Mouse (Mus musculus) intestine, embryonic 14.5 days (tissue): ENCODE measurements at regions not wholly inside any gene's neighbourhood (a gene's known extent, or its start where the extent isn't known, plus 50 kb on each side); places are given as distances from the start of the nearest gene placed in this dataset.
A peak's percentile ranks its signal among the peaks of the same experiment; 100 is the strongest.

Source experiments
- ATAC-seq: fragments of 200-750 bp; cut with Nextera tagmentation; replicated peaks from 2 replicates; pipeline ENCODE4 v1.8.0; 2017; ENCODE audit warnings: low read depth, moderate number of reproducible peaks, moderate TSS enrichment, moderate library complexity; ENCODE audit not compliant: low FRiP score, low TSS enrichment
- DNase-seq: peaks from one replicate; pipeline ENCODE4 v3.0.0-alpha.2; 2018; ENCODE audit warnings: low spot score
- H3K27ac ChIP-seq: fragments of 300-500 bp; sonication (generic); 2 replicates; pipeline ENCODE4 v1.5.1; 2014; ENCODE audit warnings: low read depth, mild to moderate bottlenecking, control low read depth
- H3K27me3 ChIP-seq: fragments of 300-500 bp; sonication (generic); replicated peaks from 2 replicates; pipeline ENCODE4 v1.6.1; 2014; ENCODE audit warnings: low read length, control low read depth; ENCODE audit not compliant: control insufficient read depth, insufficient read depth
- H3K36me3 ChIP-seq: fragments of 300-500 bp; sonication (generic); 2 replicates; pipeline ENCODE4 v1.6.1; 2014; ENCODE audit warnings: low read length, control low read depth; ENCODE audit not compliant: control insufficient read depth, insufficient read depth
- H3K4me1 ChIP-seq: fragments of 300-500 bp; sonication (generic); replicated peaks from 2 replicates; pipeline ENCODE4 v1.6.1; 2014; ENCODE audit warnings: low read length, control low read depth, mixed read lengths; ENCODE audit not compliant: control insufficient read depth, insufficient read depth
- H3K4me2 ChIP-seq: fragments of 300-500 bp; sonication (generic); 2 replicates; pipeline ENCODE4 v1.6.1; 2014; ENCODE audit warnings: low read length
- H3K4me3 ChIP-seq: fragments of 300-500 bp; sonication (generic); 2 replicates; pipeline ENCODE4 v1.5.1; 2014; ENCODE audit warnings: low read depth, low read length, control low read depth, mixed read lengths
- H3K9ac ChIP-seq: fragments of 300-500 bp; sonication (generic); 2 replicates; pipeline ENCODE4 v1.6.1; 2014; ENCODE audit warnings: mild to moderate bottlenecking, low read length
- H3K9me3 ChIP-seq: fragments of 300-500 bp; sonication (generic); 2 replicates; pipeline ENCODE4 v1.6.1; 2016; ENCODE audit warnings: low read length, control low read depth; ENCODE audit not compliant: control insufficient read depth
- WGBS: fragments of 180-500 bp; shearing (Covaris S2); extraction: QIAGEN DNeasy Blood & Tissue Kit; methylation state at CpG from one replicate; pipeline ENCODE4 v1.1.7; 2014; 5-methylcytosine and 5-hydroxymethylcytosine counted together

DNA sequence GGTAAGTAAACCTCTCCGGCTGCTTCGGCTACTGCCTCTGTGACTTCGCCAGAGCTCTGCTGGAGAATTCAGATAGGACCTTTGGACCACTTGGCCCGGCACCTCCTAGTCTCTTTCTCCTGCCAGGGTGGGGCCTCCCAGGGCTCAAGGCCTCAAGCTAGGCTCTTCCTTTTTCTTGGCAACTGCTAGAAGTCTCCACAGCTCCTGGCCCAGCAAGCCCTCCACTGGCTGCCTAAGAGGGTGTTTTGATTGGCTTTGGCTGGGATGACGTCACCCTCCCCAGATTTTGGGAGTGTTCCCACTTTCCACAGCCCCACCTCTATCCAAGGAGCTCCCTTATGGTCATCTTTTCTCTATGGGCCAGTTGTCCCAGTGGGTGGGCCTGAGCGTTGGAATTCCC, 949.4 kb downstream of the 4930447A16Rik start:
- 0 out of 2 replicates have a peak overlapping the region, but pooled peaks have one; percentile 22 for H3K27ac ChIP-seq
- H3K4me3 ChIP-seq: no peak overlapping the region
- DNase-seq (no peak), ATAC-seq (no peak)
- no peaks in the 10 kb centered on the region for H3K9me3 ChIP-seq
- H3K9ac ChIP-seq: no peak overlapping the region
- H3K36me3 ChIP-seq: no peaks in the 10 kb centered on the region
- peaks cover 11% of the 10 kb centered on the region for H3K4me1 ChIP-seq
- no peak overlapping the region for H3K4me2 ChIP-seq
- WGBS: 85% methylated on average over 6 of the region's 6 CpGs
- H3K27me3 ChIP-seq: no peaks in the 10 kb centered on the region

DNA sequence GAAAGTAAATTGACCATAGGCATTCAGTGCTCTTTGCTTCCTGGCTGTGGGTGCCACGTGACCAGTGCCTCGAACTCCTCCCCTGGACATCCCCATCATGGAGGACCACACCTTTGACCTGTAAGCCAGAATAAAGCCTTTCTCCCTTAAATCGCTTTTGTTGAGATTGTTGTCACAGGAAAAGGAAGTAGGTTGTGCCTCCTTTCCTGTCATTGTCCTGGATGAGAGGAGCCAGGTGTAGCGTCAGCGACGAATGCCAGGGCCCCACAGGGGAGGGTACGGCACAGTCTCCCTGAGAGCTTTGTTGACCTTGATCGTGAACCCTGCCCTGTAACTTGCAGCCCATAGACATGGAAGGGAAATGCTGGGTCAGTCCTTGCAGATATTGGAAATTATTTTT, 952.8 kb downstream of the 4930447A16Rik start:
- whole genome bisulfite sequencing: 62% methylated on average over 8 of the region's 8 CpGs
- DNase-seq: no peak
- no peak overlapping the region for H3K27ac ChIP-seq

DNA sequence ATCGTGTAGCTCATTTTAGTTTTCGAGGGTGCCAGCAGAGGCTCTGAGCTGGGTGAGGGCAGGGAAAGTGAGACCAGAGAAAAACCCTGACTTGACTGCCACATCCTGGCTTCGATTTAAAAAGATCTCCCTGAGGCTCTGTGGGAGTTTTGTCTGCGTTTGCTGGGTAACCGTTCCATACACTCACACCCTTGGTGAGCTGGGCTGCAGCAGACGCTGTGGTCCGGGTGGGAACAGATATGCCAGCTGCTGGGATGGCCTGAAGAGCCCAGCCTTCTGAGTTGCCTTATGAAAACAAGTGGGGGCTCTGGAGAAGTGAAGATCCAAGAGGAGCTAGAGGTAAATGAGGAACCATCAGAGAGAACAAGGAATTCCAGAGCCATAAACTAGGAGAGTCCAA, 962.3 kb downstream of the 4930447A16Rik start:
- H3K27ac ChIP-seq: no peak overlapping the region
- DNase-seq: no peak
- no peak overlapping the region for H3K9ac ChIP-seq
- H3K4me2 ChIP-seq: no peak overlapping the region
- H3K4me3 ChIP-seq: no peak overlapping the region
- H3K4me1 ChIP-seq: peaks cover 19% of the 10 kb centered on the region
- no peak for ATAC-seq
- 68% methylated on average over 7 of the region's 7 CpGs for WGBS
- H3K27me3 ChIP-seq: no peaks in the 10 kb centered on the region
- no peaks in the 10 kb centered on the region for H3K36me3 ChIP-seq
- H3K9me3 ChIP-seq: no peaks in the 10 kb centered on the region

More for the DNA sequence above, 952.8 kb downstream of the 4930447A16Rik start:
- Histone ChIP-seq H3K9me3 (no peaks in the 10 kb centered on the region), H3K9ac (no peak overlapping the region), H3K36me3 (no peaks in the 10 kb centered on the region), H3K4me1 (peaks cover 11% of the 10 kb centered on the region), H3K27me3 (no peaks in the 10 kb centered on the region), H3K4me2 (no peak overlapping the region), H3K4me3 (no peak overlapping the region)
- no peak for ATAC-seq

DNA sequence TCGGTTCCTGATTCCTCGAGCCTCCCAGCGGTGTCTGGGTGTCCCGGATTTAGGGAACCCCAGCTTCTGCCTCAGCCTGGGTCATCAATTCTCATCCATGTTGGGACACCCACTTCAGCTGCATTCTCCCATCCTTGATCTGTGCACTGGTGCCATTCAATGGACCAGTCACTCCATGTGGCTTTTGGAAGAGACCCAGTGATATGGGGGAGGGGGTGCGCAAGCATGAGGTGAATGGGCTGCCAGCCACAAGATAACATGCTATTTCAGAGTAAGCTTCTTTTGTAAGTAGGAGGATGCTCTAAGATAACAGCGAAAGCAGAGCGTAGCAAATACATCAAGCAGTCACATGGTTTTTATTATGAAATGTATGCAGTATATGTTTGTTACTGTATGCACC, 963.1 kb downstream of the 4930447A16Rik start:
- no peak for ATAC-seq
- DNase-seq: no peak
- no peaks in the 10 kb centered on the region for H3K27me3 ChIP-seq
- WGBS: 84% methylated on average over 7 of the region's 7 CpGs
- peaks cover 19% of the 10 kb centered on the region for H3K4me1 ChIP-seq
- H3K36me3 ChIP-seq: no peaks in the 10 kb centered on the region
- H3K4me3 ChIP-seq: no peak overlapping the region
- no peak overlapping the region for H3K9ac ChIP-seq
- no peak overlapping the region for H3K4me2 ChIP-seq
- no peak overlapping the region for H3K27ac ChIP-seq
- H3K9me3 ChIP-seq: no peaks in the 10 kb centered on the region

DNA sequence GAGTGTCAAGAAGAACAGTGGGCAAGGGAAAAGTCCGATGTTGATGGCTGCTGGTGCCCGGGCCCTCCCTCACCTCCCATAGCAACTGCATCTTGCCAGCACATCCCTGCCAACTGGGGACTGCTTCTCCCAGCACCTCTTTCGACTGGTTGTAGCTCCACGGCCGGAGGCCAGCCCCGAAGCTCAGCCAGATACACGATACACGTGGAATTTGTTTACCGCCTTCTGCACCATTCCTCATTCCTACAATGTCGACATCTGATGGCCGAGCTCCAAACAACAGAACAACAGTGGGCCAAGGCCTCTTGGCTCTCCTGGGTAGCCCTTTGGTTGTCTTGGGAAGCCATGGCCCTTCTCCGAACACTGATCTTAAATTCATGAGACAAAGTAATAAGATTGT, 965.1 kb downstream of the 4930447A16Rik start:
- Histone ChIP-seq H3K27ac (no peak overlapping the region), H3K9ac (no peak overlapping the region), H3K36me3 (no peaks in the 10 kb centered on the region), H3K4me3 (no peak overlapping the region), H3K4me2 (no peak overlapping the region), H3K9me3 (no peaks in the 10 kb centered on the region), H3K4me1 (peaks cover 11% of the 10 kb centered on the region; the same call in 1 of the 2 replicates), H3K27me3 (no peaks in the 10 kb centered on the region)
- DNase-seq (no peak), ATAC-seq (no peak)
- 81% methylated on average over 12 of the region's 12 CpGs for WGBS

DNA sequence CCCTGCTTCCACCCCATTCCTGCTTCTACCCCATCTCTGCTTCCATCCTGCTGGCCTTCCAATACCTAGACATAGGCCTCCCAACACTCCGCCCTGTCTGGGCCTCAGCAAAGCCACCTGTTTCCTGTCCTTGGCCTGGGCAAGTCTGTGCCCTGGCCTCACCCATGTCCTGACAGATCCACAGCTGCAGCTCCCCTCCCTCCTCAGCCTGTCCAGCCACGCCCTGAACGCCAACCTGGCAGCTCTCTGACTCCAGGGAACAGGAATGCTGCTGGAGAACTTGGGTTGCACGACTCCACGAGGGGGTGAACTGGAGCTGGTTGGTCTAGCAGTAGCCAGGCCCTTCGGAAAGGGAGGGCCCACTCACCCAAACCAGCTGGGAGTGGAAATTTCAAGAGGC, 966.1 kb downstream of the 4930447A16Rik start:
- Histone ChIP-seq H3K4me1 (peaks cover 11% of the 10 kb centered on the region; the same call in 1 of the 2 replicates), H3K27me3 (no peaks in the 10 kb centered on the region), H3K4me3 (no peak overlapping the region), H3K9ac (no peak overlapping the region), H3K9me3 (no peaks in the 10 kb centered on the region), H3K27ac (no peak overlapping the region), H3K4me2 (no peak overlapping the region), H3K36me3 (no peaks in the 10 kb centered on the region)
- peak; percentile 76 for ATAC-seq
- no peak for DNase-seq
- WGBS: 55% methylated on average over 6 of the region's 6 CpGs

DNA sequence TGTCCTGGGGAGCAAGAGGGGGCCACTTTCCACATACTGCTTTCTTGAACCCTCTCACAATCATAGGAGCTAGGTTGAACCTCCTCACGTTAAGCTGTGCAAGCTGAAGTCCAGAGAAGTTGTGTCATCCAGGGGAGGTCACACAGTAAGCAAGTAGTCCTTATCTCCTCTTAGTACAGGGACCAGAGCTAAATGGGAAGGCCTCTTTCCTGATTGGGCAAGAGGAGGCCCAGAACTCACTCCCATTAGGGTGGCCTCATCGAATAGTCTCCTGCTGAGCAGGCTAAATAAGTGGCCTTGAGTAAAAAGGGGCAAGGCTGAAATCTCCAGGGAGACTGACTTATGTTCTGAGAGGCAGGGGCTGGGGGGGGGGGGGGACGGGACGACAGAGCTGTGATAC, 966.5 kb downstream of the 4930447A16Rik start:
- ATAC-seq: peak; percentile 47; the same call in 1 of the 2 replicates

DNA sequence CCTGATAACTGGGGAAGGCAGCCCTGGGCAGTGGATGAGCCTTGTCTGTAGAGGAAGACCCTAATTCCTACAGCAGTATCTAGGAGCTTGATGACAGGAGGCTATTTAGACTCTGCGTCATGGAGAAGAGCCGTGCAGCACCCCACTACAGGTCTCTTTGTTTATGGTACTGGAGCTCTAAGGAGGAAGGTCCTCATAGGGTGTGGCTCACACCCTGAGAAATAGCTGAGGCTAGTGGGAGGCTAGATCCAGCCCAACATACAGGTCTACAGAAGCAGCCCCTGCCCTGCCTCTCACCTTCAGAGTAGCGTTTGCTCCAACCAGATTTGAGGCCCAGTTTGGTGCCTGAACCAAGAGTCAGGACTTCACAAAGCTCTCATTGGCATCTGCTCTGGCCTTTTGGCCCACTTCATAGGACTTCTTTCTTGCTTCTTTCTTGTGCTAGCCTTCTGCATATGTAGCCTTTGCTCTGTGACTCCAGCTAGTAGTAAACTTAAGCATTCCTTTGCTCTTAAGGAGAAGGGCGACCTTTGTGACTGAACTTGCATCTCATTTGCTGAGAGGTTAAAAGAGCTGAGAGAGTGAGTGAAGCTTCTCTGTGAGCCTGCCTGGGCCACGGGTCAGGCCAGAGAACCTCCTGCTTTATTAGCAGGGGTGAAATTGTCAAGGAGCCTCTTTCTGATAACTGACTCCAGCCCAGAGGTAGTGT, 967.2 kb downstream of the 4930447A16Rik start:
- 60% methylated on average over 5 of the region's 5 CpGs for WGBS
- no peak for ATAC-seq
- H3K27ac ChIP-seq: no peak overlapping the region

More for the DNA sequence above, 966.5 kb downstream of the 4930447A16Rik start:
- H3K27ac ChIP-seq: no peak overlapping the region
- H3K36me3 ChIP-seq: no peaks in the 10 kb centered on the region
- no peaks in the 10 kb centered on the region for H3K27me3 ChIP-seq
- H3K4me1 ChIP-seq: peaks cover 11% of the 10 kb centered on the region; the same call in 1 of the 2 replicates
- H3K9me3 ChIP-seq: no peaks in the 10 kb centered on the region
- WGBS: 46% methylated on average over 4 of the region's 4 CpGs
- DNase-seq: no peak
- H3K9ac ChIP-seq: no peak overlapping the region
- H3K4me2 ChIP-seq: no peak overlapping the region
- H3K4me3 ChIP-seq: no peak overlapping the region

DNA sequence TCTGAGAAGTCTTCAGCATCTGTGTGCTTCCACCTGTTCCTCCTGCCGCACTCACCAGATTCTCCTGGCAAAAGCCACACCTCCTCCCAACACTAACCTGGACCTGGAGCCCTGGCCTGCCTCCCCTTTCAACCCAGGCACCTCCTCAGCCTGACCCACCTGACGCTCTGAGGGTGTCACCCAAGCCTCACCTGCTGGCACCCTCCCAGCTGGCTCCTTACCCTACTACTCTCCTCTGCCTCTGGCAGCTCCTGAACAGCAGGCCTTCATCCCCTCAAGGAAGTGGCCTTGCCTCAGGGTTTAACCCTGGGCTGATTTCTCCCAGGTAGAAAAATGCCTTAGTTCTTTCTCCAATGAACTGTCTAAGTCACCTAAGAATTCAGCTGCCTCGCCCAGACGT, 973.5 kb downstream of the 4930447A16Rik start:
- H3K27ac ChIP-seq: no peak overlapping the region
- ATAC-seq: no peak
- H3K27me3 ChIP-seq: no peaks in the 10 kb centered on the region
- no peak for DNase-seq
- no peaks in the 10 kb centered on the region for H3K36me3 ChIP-seq
- no peaks in the 10 kb centered on the region for H3K9me3 ChIP-seq
- 75% methylated on average over 4 of the region's 4 CpGs for WGBS
- no peak overlapping the region for H3K4me3 ChIP-seq
- H3K9ac ChIP-seq: no peak overlapping the region
- 0 out of 2 replicates have a peak, but pooled peaks cover 4% of the 10 kb centered on the region for H3K4me1 ChIP-seq
- H3K4me2 ChIP-seq: no peak overlapping the region

More for the DNA sequence above, 967.2 kb downstream of the 4930447A16Rik start:
- Histone ChIP-seq H3K4me3 (no peak overlapping the region), H3K9me3 (no peaks in the 10 kb centered on the region), H3K4me1 (peaks cover 11% of the 10 kb centered on the region; the same call in 1 of the 2 replicates), H3K27me3 (no peaks in the 10 kb centered on the region), H3K4me2 (no peak overlapping the region), H3K9ac (no peak overlapping the region), H3K36me3 (no peaks in the 10 kb centered on the region)
- DNase-seq: no peak
